Mouse (Mus musculus) intestine, embryonic 14.5 days (tissue): Measurements from ENCODE around the gene Actl6b. TPM values are rescaled to one million over a fixed set of nuclear protein-coding genes. Genes with fewer than 3 reads are reported as not detected.

Experiments
- ATAC-seq: fragments of 200-750 bp; cut with Nextera tagmentation; replicated peaks from 2 replicates; pipeline ENCODE4 v1.8.0; 2017; ENCODE audit warnings: low read depth, moderate number of reproducible peaks, moderate TSS enrichment, moderate library complexity; ENCODE audit not compliant: low FRiP score, low TSS enrichment
- DNase-seq: peaks from one replicate; pipeline ENCODE4 v3.0.0-alpha.2; 2018; ENCODE audit warnings: low spot score
- H3K27ac ChIP-seq: fragments of 300-500 bp; sonication (generic); 2 replicates; pipeline ENCODE4 v1.5.1; 2014; ENCODE audit warnings: low read depth, mild to moderate bottlenecking, control low read depth
- H3K27me3 ChIP-seq: fragments of 300-500 bp; sonication (generic); replicated peaks from 2 replicates; pipeline ENCODE4 v1.6.1; 2014; ENCODE audit warnings: low read length, control low read depth; ENCODE audit not compliant: control insufficient read depth, insufficient read depth
- H3K36me3 ChIP-seq: fragments of 300-500 bp; sonication (generic); 2 replicates; pipeline ENCODE4 v1.6.1; 2014; ENCODE audit warnings: low read length, control low read depth; ENCODE audit not compliant: control insufficient read depth, insufficient read depth
- H3K4me1 ChIP-seq: fragments of 300-500 bp; sonication (generic); replicated peaks from 2 replicates; pipeline ENCODE4 v1.6.1; 2014; ENCODE audit warnings: low read length, control low read depth, mixed read lengths; ENCODE audit not compliant: control insufficient read depth, insufficient read depth
- H3K4me2 ChIP-seq: fragments of 300-500 bp; sonication (generic); 2 replicates; pipeline ENCODE4 v1.6.1; 2014; ENCODE audit warnings: low read length
- H3K4me3 ChIP-seq: fragments of 300-500 bp; sonication (generic); 2 replicates; pipeline ENCODE4 v1.5.1; 2014; ENCODE audit warnings: low read depth, low read length, control low read depth, mixed read lengths
- H3K9ac ChIP-seq: fragments of 300-500 bp; sonication (generic); 2 replicates; pipeline ENCODE4 v1.6.1; 2014; ENCODE audit warnings: mild to moderate bottlenecking, low read length
- H3K9me3 ChIP-seq: fragments of 300-500 bp; sonication (generic); 2 replicates; pipeline ENCODE4 v1.6.1; 2016; ENCODE audit warnings: low read length, control low read depth; ENCODE audit not compliant: control insufficient read depth
- WGBS: fragments of 180-500 bp; shearing (Covaris S2); extraction: QIAGEN DNeasy Blood & Tissue Kit; methylation state at CpG from one replicate; pipeline ENCODE4 v1.1.7; 2014; 5-methylcytosine and 5-hydroxymethylcytosine counted together
- polyA plus RNA-seq: library from polyadenylated mRNA; unstranded; fragments of >200 nt; fragmentation: Nextera tagmentation; extraction: Ambion mirVana; gene quantifications from 2 replicates; pipeline ENCODE4 v1.2.1, GENCODE M21; 2014

The Actl6b gene
- polyA plus RNA-seq, 1 experiment from 2014 or later = 3.5 TPM

DNA sequence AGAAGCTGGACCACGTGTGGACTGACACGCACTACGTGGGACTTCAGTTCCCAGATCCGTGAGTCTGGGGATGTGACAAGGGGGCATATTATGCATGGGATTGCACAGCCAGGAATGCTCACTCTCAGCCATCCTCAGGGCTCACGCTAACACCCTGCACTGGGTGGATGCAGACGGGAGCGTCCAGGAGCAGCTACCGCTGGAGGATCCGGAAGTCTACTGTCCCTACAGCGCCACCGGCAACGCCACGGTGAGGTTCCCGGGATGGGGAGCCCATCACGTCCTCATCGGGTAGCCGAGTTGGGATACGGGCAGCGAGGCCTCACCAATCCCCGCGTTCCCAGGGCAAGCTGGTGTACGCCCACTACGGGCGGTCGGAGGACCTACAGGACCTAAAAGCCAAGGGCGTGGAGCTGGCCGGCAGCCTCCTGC, 21.2 kb downstream of the Actl6b start:
- ATAC-seq (no peak; the same call in 1 of the 2 replicates), DNase-seq (no peak)
- Histone ChIP-seq H3K4me2 (peak overlapping the region; percentile 47), H3K27ac (no peak overlapping the region), H3K27me3 (peaks cover 5% of the 10 kb centered on the region; the same call in 1 of the 2 replicates), H3K36me3 (no peaks in the 10 kb centered on the region), H3K9ac (no peak overlapping the region), H3K4me3 (peak overlapping the region; percentile 18), H3K9me3 (no peaks in the 10 kb centered on the region), H3K4me1 (0 out of 2 replicates have a peak, but pooled peaks cover under 1% of the 10 kb centered on the region)
- 8% methylated on average over 26 of the region's 27 CpGs for WGBS

- Histone ChIP-seq H3K4me1 (no peaks in the 10 kb centered on the region), H3K4me2 (no peak overlapping the region), H3K9ac (no peak overlapping the region), H3K9me3 (no peaks in the 10 kb centered on the region), H3K36me3 (no peaks in the 10 kb centered on the region), H3K4me3 (no peak overlapping the region), H3K27ac (no peak overlapping the region), H3K27me3 (peaks cover 9% of the 10 kb centered on the region)
- DNase-seq = no peak
- WGBS = 75% methylated on average over 6 of the region's 6 CpGs
- ATAC-seq = no peak
Observed at GRCm38 (mm10) chr5:137580246-137580645, 26.9 kb downstream of the Actl6b start.

DNA sequence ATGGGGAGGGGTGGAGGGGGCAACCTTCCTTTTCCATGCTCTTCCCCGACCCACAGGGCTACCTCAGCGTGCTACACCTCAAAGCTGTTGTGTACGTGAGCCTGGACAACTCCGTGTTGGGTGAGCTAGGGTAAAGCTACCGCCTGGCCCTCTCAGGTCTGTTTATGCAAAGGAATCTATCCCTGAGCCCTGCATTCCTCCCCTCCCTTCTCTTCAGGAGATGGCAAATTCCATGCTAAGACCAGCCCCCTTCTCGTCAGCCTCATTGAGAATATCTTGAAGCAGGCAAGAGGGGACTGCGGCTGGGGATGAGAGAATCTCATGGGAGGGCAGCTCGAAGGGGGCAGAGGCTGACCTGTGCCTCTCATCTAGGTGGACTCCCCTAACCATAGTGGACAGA, 29.4 kb downstream of the Actl6b start:
- Histone ChIP-seq H3K9ac (no peak overlapping the region), H3K9me3 (0 out of 2 replicates have a peak, but pooled peaks cover 2% of the 10 kb centered on the region), H3K27ac (no peak overlapping the region), H3K4me3 (no peak overlapping the region), H3K27me3 (peaks cover 9% of the 10 kb centered on the region), H3K4me1 (no peaks in the 10 kb centered on the region), H3K36me3 (no peaks in the 10 kb centered on the region), H3K4me2 (no peak overlapping the region)
- no peak for DNase-seq
- 23% methylated on average over 8 of the region's 8 CpGs for WGBS
- no peak for ATAC-seq

DNA sequence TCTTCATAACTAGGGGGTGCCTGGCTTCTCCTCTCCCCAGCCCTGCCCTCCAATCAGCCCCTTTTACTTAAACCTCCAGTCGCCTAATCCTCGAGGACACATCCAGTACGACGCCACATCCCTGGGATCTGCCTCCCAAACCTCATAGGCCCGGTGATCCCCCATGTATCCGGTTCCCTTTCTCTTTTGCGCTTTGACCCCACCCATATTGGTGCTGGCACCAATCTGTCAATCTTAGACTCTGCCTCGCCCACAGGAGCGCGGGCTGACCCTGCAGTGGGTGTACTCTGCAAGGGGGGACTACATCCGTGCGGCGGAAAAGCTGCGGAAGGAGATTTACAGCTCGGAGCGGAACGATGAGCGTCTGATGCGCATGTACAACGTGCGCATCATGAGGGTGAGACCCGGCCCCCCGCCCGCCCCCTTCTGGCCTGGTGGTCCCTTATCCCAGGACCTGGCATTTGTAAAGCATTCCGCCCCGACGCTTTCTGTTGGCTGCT, 30.4 kb downstream of the Actl6b start:
- H3K9ac ChIP-seq = peak overlapping the region; percentile 2; the same call in 1 of the 2 replicates
- DNase-seq (peak; percentile 67), ATAC-seq (peak; percentile 45; the same call in 1 of the 2 replicates)
- H3K4me1 ChIP-seq = no peaks in the 10 kb centered on the region
- peak overlapping the region; percentile 58 for H3K4me2 ChIP-seq
- no peak overlapping the region for H3K27ac ChIP-seq
- 0 out of 2 replicates have a peak, but pooled peaks cover 2% of the 10 kb centered on the region for H3K9me3 ChIP-seq
- 12% methylated on average over 27 of the region's 27 CpGs for WGBS
- H3K36me3 ChIP-seq = no peaks in the 10 kb centered on the region
- peaks cover 9% of the 10 kb centered on the region for H3K27me3 ChIP-seq
- H3K4me3 ChIP-seq = peak overlapping the region; percentile 28

- H3K4me3 ChIP-seq = no peak overlapping the region
- WGBS = 31% methylated on average over 8 of the region's 8 CpGs
- H3K9ac ChIP-seq = no peak overlapping the region
- no peaks in the 10 kb centered on the region for H3K36me3 ChIP-seq
- DNase-seq (peak; percentile 73), ATAC-seq (no peak)
- no peak overlapping the region for H3K27ac ChIP-seq
- no peak overlapping the region for H3K4me2 ChIP-seq
- H3K9me3 ChIP-seq = 0 out of 2 replicates have a peak, but pooled peaks cover 2% of the 10 kb centered on the region
- H3K4me1 ChIP-seq = no peaks in the 10 kb centered on the region
- H3K27me3 ChIP-seq = peaks cover 9% of the 10 kb centered on the region
Observed at GRCm38 (mm10) chr5:137584976-137585375, 31.7 kb downstream of the Actl6b start.

GRCm38 (mm10) chr5:137590507-137590906, 37.2 kb downstream of the Actl6b start:
- Histone ChIP-seq H3K36me3 (no peaks in the 10 kb centered on the region), H3K4me2 (no peak overlapping the region), H3K9ac (no peak overlapping the region), H3K4me1 (no peaks in the 10 kb centered on the region), H3K4me3 (no peak overlapping the region), H3K27ac (no peak overlapping the region), H3K9me3 (0 out of 2 replicates have a peak, but pooled peaks cover 2% of the 10 kb centered on the region), H3K27me3 (no peaks in the 10 kb centered on the region)
- no peak for DNase-seq
- no peak for ATAC-seq
- 70% methylated on average over 5 of the region's 5 CpGs for WGBS

DNA sequence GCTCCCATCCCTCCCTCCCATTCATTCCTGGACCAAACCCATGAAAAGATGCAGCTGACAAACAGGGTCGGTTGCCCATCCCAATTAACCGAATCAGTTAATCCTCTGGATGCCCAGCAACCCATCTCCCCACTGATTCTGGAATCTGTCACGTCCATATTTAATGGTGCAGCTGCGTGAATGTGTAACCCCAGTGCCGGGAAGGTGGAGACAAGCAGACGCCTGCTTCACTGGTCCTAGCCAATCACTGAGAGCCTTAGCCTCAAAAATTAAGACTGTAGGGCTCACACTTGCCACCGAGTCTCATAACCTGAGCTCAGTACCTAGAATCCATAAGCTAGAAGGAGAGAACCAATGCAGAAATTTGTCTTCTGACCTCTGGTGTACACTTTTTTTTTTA, 42.6 kb downstream of the Actl6b start:
- 74% methylated on average over 7 of the region's 7 CpGs for WGBS
- Histone ChIP-seq H3K27me3 (no peaks in the 10 kb centered on the region), H3K36me3 (no peaks in the 10 kb centered on the region), H3K9me3 (no peaks in the 10 kb centered on the region), H3K27ac (no peak overlapping the region), H3K4me2 (no peak overlapping the region), H3K4me3 (no peak overlapping the region), H3K4me1 (peaks cover 10% of the 10 kb centered on the region), H3K9ac (no peak overlapping the region)
- ATAC-seq (no peak), DNase-seq (no peak)

DNA sequence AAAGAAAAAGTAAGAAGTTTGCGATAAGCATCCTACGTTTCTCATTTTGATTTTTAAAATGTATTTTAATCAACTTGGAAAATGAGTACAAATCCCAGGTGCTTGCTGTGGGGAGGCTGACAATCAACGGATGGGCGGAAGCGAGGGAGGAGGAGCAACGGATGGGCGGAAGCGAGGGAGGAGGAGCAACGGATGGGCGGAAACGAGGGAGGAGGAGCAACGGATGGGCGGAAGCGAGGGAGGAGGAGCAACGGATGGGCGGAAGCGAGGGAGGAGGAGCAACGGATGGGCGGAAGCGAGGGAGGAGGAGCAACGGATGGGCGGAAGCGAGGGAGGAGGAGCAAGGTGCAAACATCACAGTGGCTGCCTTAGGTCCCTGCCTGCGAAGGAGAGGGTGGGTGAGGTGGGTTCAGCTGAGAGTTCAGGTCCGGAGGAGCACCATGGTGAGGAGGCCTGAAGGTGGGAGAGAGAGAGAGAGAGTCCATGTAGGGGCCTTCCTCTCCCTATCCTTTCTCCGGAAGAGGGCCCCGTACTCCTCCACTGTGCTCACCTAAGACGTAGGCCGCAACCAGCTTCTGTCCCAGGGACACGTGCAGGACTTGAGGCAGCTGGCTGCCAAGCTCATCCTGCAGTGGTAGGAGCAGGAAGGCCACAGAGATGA, 43.4 kb downstream of the Actl6b start:
- 35% methylated on average over 26 of the region's 30 CpGs for WGBS
- H3K9me3 ChIP-seq = no peaks in the 10 kb centered on the region
- no peaks in the 10 kb centered on the region for H3K36me3 ChIP-seq
- H3K4me3 ChIP-seq = peak overlapping the region; percentile 10; the same call in 1 of the 2 replicates
- ATAC-seq (no peak), DNase-seq (no peak)
- H3K27ac ChIP-seq = no peak overlapping the region
- peak overlapping the region; percentile 35 for H3K4me2 ChIP-seq
- peaks cover 10% of the 10 kb centered on the region for H3K4me1 ChIP-seq
- H3K27me3 ChIP-seq = no peaks in the 10 kb centered on the region
- no peak overlapping the region for H3K9ac ChIP-seq

- ATAC-seq = no peak
- 96% methylated on average over 6 of the region's 6 CpGs for WGBS
- H3K36me3 ChIP-seq = no peaks in the 10 kb centered on the region
Observed at GRCm38 (mm10) chr5:137597625-137598024, 44.3 kb downstream of the Actl6b start.

More at GRCm38 (mm10) chr5:137597625-137598024, 44.3 kb downstream of the Actl6b start:
- H3K27ac ChIP-seq = no peak overlapping the region
- no peak for DNase-seq
- H3K27me3 ChIP-seq = no peaks in the 10 kb centered on the region
- no peaks in the 10 kb centered on the region for H3K9me3 ChIP-seq
- no peak overlapping the region for H3K9ac ChIP-seq
- no peak overlapping the region for H3K4me2 ChIP-seq
- H3K4me1 ChIP-seq = peaks cover 14% of the 10 kb centered on the region
- H3K4me3 ChIP-seq = no peak overlapping the region
